Mouse (Mus musculus): ENCODE data around the gene 1700022I11Rik. TPM values are rescaled to one million over a fixed set of nuclear protein-coding genes. Genes with fewer than 3 reads are reported as not detected.

1700022I11Rik gene
- polyA plus RNA-seq, 1 experiment from 2014 or later, result not detected

DNA sequence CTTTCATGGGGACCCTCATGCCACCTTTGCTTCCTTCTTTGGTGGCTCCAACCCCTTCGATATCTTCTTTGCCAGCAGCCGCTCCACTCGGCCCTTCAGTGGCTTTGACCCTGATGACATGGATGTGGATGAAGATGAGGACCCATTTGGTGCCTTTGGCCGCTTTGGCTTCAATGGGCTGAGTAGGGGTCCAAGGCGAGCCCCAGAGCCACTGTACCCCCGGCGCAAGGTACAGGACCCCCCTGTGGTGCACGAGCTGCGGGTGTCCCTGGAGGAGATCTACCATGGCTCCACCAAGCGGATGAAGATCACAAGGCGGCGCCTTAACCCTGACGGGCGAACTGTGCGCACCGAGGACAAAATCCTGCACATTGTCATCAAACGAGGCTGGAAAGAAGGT, 12.8 kb upstream of the 1700022I11Rik start:
- Histone ChIP-seq H3K27ac (ENCODE audit: low read length) (no peak overlapping the region), H3K9ac (ENCODE audit: low read depth, low read length) (no peak overlapping the region), H3K27me3 (replicated peaks; ENCODE audit: control insufficient read depth, insufficient read depth, low read length) (no peaks in the 10 kb centered on the region), H3K9me3 (ENCODE audit: control insufficient read depth, low read length) (no peaks in the 10 kb centered on the region), H3K4me1 (ENCODE audit: control insufficient read depth, insufficient read depth, low read length) (peaks cover 7% of the 10 kb centered on the region), H3K4me2 (ENCODE audit: low read depth, low read length) (no peak overlapping the region), H3K36me3 (ENCODE audit: control insufficient read depth, insufficient read depth, low read length) (peaks cover 7% of the 10 kb centered on the region; the same call in 1 of the 2 replicates), H3K4me3 (ENCODE audit: low read length) (no peak overlapping the region)
- no peak for ATAC-seq
- WGBS, result 93% methylated on average over 17 of the region's 17 CpGs

- no peak overlapping the region for H3K27ac ChIP-seq (ENCODE audit: low read length)
- WGBS, result 76% methylated on average over 11 of the region's 11 CpGs
- H3K36me3 ChIP-seq (ENCODE audit: control insufficient read depth, insufficient read depth, low read length), result peaks cover 7% of the 10 kb centered on the region; the same call in 1 of the 2 replicates
- H3K9me3 ChIP-seq (ENCODE audit: control insufficient read depth, low read length), result no peaks in the 10 kb centered on the region
- peaks cover 2% of the 10 kb centered on the region for H3K4me1 ChIP-seq (ENCODE audit: control insufficient read depth, insufficient read depth, low read length)
- no peaks in the 10 kb centered on the region for H3K27me3 ChIP-seq (replicated peaks; ENCODE audit: control insufficient read depth, insufficient read depth, low read length)
- H3K4me2 ChIP-seq (ENCODE audit: low read depth, low read length), result no peak overlapping the region
- H3K4me3 ChIP-seq (ENCODE audit: low read length), result no peak overlapping the region
- H3K9ac ChIP-seq (ENCODE audit: low read depth, low read length), result no peak overlapping the region
- ATAC-seq, result no peak
Observed at GRCm38 (mm10) chr4:42957306-42957705, 12.1 kb upstream of the 1700022I11Rik start.

GRCm38 (mm10) chr4:42957979-42958378, 11.4 kb upstream of the 1700022I11Rik start:
- Histone ChIP-seq H3K27ac (ENCODE audit: low read length) (no peak overlapping the region), H3K9ac (ENCODE audit: low read depth, low read length) (no peak overlapping the region), H3K27me3 (replicated peaks; ENCODE audit: control insufficient read depth, insufficient read depth, low read length) (no peaks in the 10 kb centered on the region), H3K9me3 (ENCODE audit: control insufficient read depth, low read length) (no peaks in the 10 kb centered on the region), H3K4me3 (ENCODE audit: low read length) (no peak overlapping the region), H3K36me3 (ENCODE audit: control insufficient read depth, insufficient read depth, low read length) (peaks cover 7% of the 10 kb centered on the region; the same call in 1 of the 2 replicates), H3K4me1 (ENCODE audit: control insufficient read depth, insufficient read depth, low read length) (no peaks in the 10 kb centered on the region; the same call in none of the 2 replicates), H3K4me2 (ENCODE audit: low read depth, low read length) (no peak overlapping the region)
- ATAC-seq, result no peak
- WGBS, result 89% methylated on average over 8 of the region's 8 CpGs

GRCm38 (mm10) chr4:42958942-42959341, 10.5 kb upstream of the 1700022I11Rik start:
- Histone ChIP-seq H3K4me1 (ENCODE audit: control insufficient read depth, insufficient read depth, low read length) (no peaks in the 10 kb centered on the region), H3K9ac (ENCODE audit: low read depth, low read length) (no peak overlapping the region), H3K4me3 (ENCODE audit: low read length) (no peak overlapping the region), H3K36me3 (ENCODE audit: control insufficient read depth, insufficient read depth, low read length) (peaks cover 7% of the 10 kb centered on the region; the same call in 1 of the 2 replicates), H3K27me3 (replicated peaks; ENCODE audit: control insufficient read depth, insufficient read depth, low read length) (no peaks in the 10 kb centered on the region), H3K9me3 (ENCODE audit: control insufficient read depth, low read length) (no peaks in the 10 kb centered on the region), H3K4me2 (ENCODE audit: low read depth, low read length) (no peak overlapping the region), H3K27ac (ENCODE audit: low read length) (no peak overlapping the region)
- ATAC-seq, result no peak
- 67% methylated on average over 8 of the region's 8 CpGs for WGBS

DNA sequence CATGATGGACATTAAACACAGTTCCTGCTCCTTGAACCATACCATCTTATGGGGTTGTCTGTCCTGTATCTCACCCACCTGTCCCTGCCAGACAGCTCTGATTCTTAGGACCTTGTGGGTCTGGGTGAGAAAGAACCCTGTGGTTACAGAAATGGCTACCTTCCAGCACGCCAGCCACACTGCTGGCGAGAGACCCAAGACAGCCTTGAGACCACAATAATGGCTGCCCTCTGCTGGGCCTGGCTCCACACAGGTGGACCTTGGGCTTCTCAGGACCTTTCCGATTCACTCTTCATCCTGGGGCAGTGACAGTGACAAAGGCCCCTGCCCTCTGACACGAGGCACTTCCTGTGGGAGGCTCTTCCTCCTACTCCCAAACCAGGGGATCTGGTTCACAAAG, 10.0 kb upstream of the 1700022I11Rik start:
- 71% methylated on average over 4 of the region's 4 CpGs for WGBS
- no peak overlapping the region for H3K9ac ChIP-seq (ENCODE audit: low read depth, low read length)
- no peak overlapping the region for H3K4me3 ChIP-seq (ENCODE audit: low read length)
- no peaks in the 10 kb centered on the region for H3K27me3 ChIP-seq (replicated peaks; ENCODE audit: control insufficient read depth, insufficient read depth, low read length)
- H3K4me2 ChIP-seq (ENCODE audit: low read depth, low read length), result no peak overlapping the region
- peaks cover 7% of the 10 kb centered on the region; the same call in 1 of the 2 replicates for H3K36me3 ChIP-seq (ENCODE audit: control insufficient read depth, insufficient read depth, low read length)
- H3K4me1 ChIP-seq (ENCODE audit: control insufficient read depth, insufficient read depth, low read length), result no peaks in the 10 kb centered on the region
- no peaks in the 10 kb centered on the region for H3K9me3 ChIP-seq (ENCODE audit: control insufficient read depth, low read length)
- ATAC-seq, result no peak
- no peak overlapping the region for H3K27ac ChIP-seq (ENCODE audit: low read length)

DNA sequence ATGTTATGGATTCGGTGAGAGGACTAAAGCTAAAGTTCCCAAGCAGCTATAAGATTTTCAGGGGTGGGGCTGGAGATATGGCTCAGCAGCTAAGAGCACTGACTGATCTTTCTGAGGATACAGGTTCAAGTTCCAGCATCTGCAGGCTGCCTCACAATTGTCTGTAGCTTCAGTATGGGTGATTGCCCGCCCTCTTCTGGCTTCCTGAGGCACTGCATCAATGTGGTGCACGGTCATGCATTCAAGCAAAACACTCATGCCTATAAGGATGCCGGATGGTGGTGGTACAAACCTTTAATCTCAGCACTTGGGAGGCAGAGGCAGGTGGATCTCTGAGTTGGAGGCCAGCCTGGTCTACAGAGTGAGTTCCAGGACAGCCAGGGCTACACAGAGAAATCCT, 7.8 kb upstream of the 1700022I11Rik start:
- Histone ChIP-seq H3K4me1 (ENCODE audit: control insufficient read depth, insufficient read depth, low read length) (no peaks in the 10 kb centered on the region), H3K27ac (ENCODE audit: low read length) (no peak overlapping the region), H3K36me3 (ENCODE audit: control insufficient read depth, insufficient read depth, low read length) (peaks cover 7% of the 10 kb centered on the region; the same call in 1 of the 2 replicates), H3K9ac (ENCODE audit: low read depth, low read length) (no peak overlapping the region), H3K9me3 (ENCODE audit: control insufficient read depth, low read length) (no peaks in the 10 kb centered on the region), H3K4me2 (ENCODE audit: low read depth, low read length) (no peak overlapping the region), H3K4me3 (ENCODE audit: low read length) (no peak overlapping the region), H3K27me3 (replicated peaks; ENCODE audit: control insufficient read depth, insufficient read depth, low read length) (no peaks in the 10 kb centered on the region)
- ATAC-seq, result no peak
- WGBS, result 33% methylated on average over 4 of the region's 4 CpGs

DNA sequence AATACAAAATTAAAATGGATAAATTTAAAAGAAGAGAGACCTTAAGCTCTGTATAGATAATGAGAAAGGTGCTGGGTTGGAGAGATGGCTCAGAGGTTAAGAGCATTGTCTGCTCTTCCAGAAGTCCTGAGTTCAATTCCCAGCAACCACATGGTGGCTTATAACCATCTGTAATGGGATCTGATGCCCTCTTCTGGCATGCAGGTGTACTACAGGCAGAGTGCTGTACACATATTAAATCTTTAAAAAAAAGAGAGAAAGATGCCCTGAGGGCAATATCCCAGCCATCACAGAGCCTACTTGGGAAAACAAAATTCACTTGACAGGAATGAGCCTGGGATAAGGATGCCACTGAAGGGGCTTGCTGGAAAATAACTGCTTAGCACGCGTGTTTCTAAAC, 5.9 kb upstream of the 1700022I11Rik start:
- H3K4me1 ChIP-seq (ENCODE audit: control insufficient read depth, insufficient read depth, low read length), result no peaks in the 10 kb centered on the region

DNA sequence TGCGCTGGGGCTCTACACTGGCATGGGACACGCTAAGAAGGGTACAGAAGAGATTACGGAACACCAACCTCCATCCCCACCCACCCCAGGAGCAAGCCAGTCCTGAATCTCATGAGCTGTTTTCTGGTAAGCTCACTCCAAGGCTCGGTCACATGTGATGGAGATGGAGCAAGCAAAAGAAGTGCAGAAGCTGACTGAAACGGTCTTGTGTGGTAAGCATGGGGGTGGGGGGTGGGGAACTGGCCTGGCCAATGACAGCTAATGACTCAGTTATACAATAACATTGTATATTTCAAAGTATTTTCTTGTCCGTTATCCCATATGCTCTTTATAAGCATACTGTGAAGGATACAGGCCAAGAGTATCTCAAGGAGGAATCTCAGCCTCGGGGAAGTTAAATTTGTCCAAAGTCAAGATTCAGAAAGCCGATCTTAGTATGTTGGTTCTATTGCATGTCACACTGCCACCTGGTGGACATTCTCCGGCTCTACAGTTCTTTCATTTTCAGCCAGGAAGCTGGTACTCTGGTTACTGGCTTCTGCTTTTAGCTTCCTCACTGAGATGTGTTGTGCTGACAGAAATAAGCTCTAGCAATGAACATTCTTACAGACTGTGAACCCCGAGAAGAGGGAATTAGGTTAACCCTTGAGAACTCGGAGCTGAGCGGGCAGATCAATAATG, 4.2 kb upstream of the 1700022I11Rik start:
- peak; percentile 46 for ATAC-seq
- Histone ChIP-seq H3K4me1 (ENCODE audit: control insufficient read depth, insufficient read depth, low read length) (no peaks in the 10 kb centered on the region), H3K27me3 (replicated peaks; ENCODE audit: control insufficient read depth, insufficient read depth, low read length) (no peaks in the 10 kb centered on the region), H3K36me3 (ENCODE audit: control insufficient read depth, insufficient read depth, low read length) (no peaks in the 10 kb centered on the region), H3K4me2 (ENCODE audit: low read depth, low read length) (peak overlapping the region; percentile 10; the same call in 1 of the 2 replicates), H3K9ac (ENCODE audit: low read depth, low read length) (no peak overlapping the region), H3K27ac (ENCODE audit: low read length) (no peak overlapping the region), H3K4me3 (ENCODE audit: low read length) (no peak overlapping the region), H3K9me3 (ENCODE audit: control insufficient read depth, low read length) (no peaks in the 10 kb centered on the region)
- WGBS, result 14% methylated on average over 12 of the region's 12 CpGs

More for the DNA sequence above, 5.9 kb upstream of the 1700022I11Rik start:
- 92% methylated on average over 2 of the region's 2 CpGs for WGBS
- no peak overlapping the region for H3K4me2 ChIP-seq (ENCODE audit: low read depth, low read length)
- H3K9me3 ChIP-seq (ENCODE audit: control insufficient read depth, low read length), result no peaks in the 10 kb centered on the region
- no peak overlapping the region for H3K9ac ChIP-seq (ENCODE audit: low read depth, low read length)
- no peaks in the 10 kb centered on the region for H3K36me3 ChIP-seq (ENCODE audit: control insufficient read depth, insufficient read depth, low read length)
- no peaks in the 10 kb centered on the region for H3K27me3 ChIP-seq (replicated peaks; ENCODE audit: control insufficient read depth, insufficient read depth, low read length)
- ATAC-seq, result no peak
- no peak overlapping the region for H3K4me3 ChIP-seq (ENCODE audit: low read length)
- no peak overlapping the region for H3K27ac ChIP-seq (ENCODE audit: low read length)

DNA sequence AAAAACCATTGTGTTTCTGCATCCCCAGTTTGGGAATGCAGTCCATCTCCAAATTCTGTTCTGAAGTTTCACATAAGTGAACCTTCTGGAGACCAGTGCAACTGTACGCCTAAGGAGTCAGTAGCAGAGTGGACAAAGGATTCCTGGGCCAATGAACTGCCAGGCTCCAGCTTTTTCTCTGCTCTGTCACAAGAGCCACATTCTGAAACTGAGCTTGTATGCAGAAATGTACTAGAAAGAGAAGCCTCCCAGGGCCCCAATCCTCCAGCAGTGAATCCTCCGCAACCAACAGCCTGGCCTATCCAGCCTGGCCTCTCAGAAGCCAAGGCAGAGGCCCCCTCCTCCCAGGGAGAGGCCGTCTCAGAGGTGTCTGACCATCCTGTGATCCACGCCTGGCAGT, 3.5 kb downstream of the 1700022I11Rik start:
- H3K4me2 ChIP-seq (ENCODE audit: low read depth, low read length), result no peak overlapping the region
- 72% methylated on average over 4 of the region's 4 CpGs for WGBS
- H3K4me3 ChIP-seq (ENCODE audit: low read length), result no peak overlapping the region
- no peak overlapping the region for H3K27ac ChIP-seq (ENCODE audit: low read length)
- no peak for ATAC-seq
- H3K36me3 ChIP-seq (ENCODE audit: control insufficient read depth, insufficient read depth, low read length), result no peaks in the 10 kb centered on the region
- H3K27me3 ChIP-seq (replicated peaks; ENCODE audit: control insufficient read depth, insufficient read depth, low read length), result no peaks in the 10 kb centered on the region
- no peak overlapping the region for H3K9ac ChIP-seq (ENCODE audit: low read depth, low read length)
- no peaks in the 10 kb centered on the region for H3K4me1 ChIP-seq (ENCODE audit: control insufficient read depth, insufficient read depth, low read length)
- no peaks in the 10 kb centered on the region for H3K9me3 ChIP-seq (ENCODE audit: control insufficient read depth, low read length)

DNA sequence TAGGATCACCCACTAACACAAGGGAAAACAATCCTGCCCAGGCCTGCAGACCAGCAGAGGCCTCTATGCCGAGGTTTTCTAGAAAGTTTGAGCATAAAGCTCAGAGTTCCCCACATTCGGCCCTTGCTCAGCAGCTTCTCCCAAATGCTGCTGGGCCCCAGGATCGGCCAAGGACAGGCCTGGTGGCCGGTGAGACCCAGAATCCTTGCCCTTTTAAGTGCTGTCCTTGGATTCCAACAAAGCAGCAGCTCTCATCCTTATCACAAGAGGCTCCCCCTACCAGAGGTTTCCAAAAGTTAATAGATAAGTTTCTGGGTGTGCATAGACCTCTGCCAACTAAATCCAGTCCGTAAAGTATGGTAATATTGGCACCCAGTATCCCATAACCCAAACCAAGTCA, 4.5 kb downstream of the 1700022I11Rik start:
- no peak overlapping the region for H3K4me2 ChIP-seq (ENCODE audit: low read depth, low read length)
- peaks cover 4% of the 10 kb centered on the region; the same call in 1 of the 2 replicates for H3K36me3 ChIP-seq (ENCODE audit: control insufficient read depth, insufficient read depth, low read length)
- ATAC-seq, result no peak
- 77% methylated on average over 5 of the region's 5 CpGs for WGBS
- no peak overlapping the region for H3K9ac ChIP-seq (ENCODE audit: low read depth, low read length)
- H3K4me3 ChIP-seq (ENCODE audit: low read length), result no peak overlapping the region
- no peaks in the 10 kb centered on the region for H3K9me3 ChIP-seq (ENCODE audit: control insufficient read depth, low read length)
- H3K4me1 ChIP-seq (ENCODE audit: control insufficient read depth, insufficient read depth, low read length), result no peaks in the 10 kb centered on the region
- no peaks in the 10 kb centered on the region for H3K27me3 ChIP-seq (replicated peaks; ENCODE audit: control insufficient read depth, insufficient read depth, low read length)
- no peak overlapping the region for H3K27ac ChIP-seq (ENCODE audit: low read length)

Measured in intestine, embryonic 16.5 days (tissue).